Mouse (Mus musculus) forebrain, embryonic 16.5 days (tissue): ENCODE measurements around the gene Cldnd2. TPM values are rescaled to one million over a fixed set of nuclear protein-coding genes. Genes with fewer than 3 reads are reported as not detected.

Experiments used
- ATAC-seq: fragments of 200-750 bp; cut with Nextera tagmentation; 2 replicates; pipeline ENCODE4 v1.8.0; 2017; ENCODE audit warnings: mild to moderate bottlenecking, moderate library complexity
- H3K27ac ChIP-seq: fragments of 300-500 bp; sonication (generic); 2 replicates; pipeline ENCODE4 v1.5.1; 2014; ENCODE audit warnings: low read length, control low read depth
- H3K27me3 ChIP-seq: fragments of 300-500 bp; sonication (generic); replicated peaks from 2 replicates; pipeline ENCODE4 v1.6.1; 2014; ENCODE audit warnings: low read length; ENCODE audit not compliant: control insufficient read depth, insufficient read depth
- H3K36me3 ChIP-seq: fragments of 300-500 bp; sonication (generic); 2 replicates; pipeline ENCODE4 v1.6.1; 2014; ENCODE audit not compliant: control insufficient read depth, insufficient read depth
- H3K4me1 ChIP-seq: fragments of 300-500 bp; sonication (generic); replicated peaks from 2 replicates; pipeline ENCODE4 v1.6.1; 2014; ENCODE audit warnings: low read length; ENCODE audit not compliant: control insufficient read depth, insufficient read depth
- H3K4me2 ChIP-seq: fragments of 300-500 bp; sonication (generic); 2 replicates; pipeline ENCODE4 v1.6.1; 2014; ENCODE audit warnings: mild to moderate bottlenecking, low read length, control low read depth
- H3K4me3 ChIP-seq: fragments of 300-500 bp; sonication (generic); replicated peaks from 2 replicates; pipeline ENCODE4 v1.5.1; 2014; ENCODE audit warnings: mild to moderate bottlenecking, low read length, control low read depth
- H3K9ac ChIP-seq: fragments of 300-500 bp; sonication (generic); replicated peaks from 2 replicates; pipeline ENCODE4 v1.6.1; 2014; ENCODE audit warnings: low read depth, low read length, control low read depth
- H3K9me3 ChIP-seq: fragments of 300-500 bp; sonication (generic); 2 replicates; pipeline ENCODE4 v1.6.1; 2016; ENCODE audit warnings: low read length; ENCODE audit not compliant: control insufficient read depth
- WGBS: fragments of 180-500 bp; shearing (Covaris S2); extraction: QIAGEN DNeasy Blood & Tissue Kit; methylation state at CpG from one replicate; pipeline ENCODE4 v1.1.7; 2014; 5-methylcytosine and 5-hydroxymethylcytosine counted together
- microRNA-seq: library from miRNA; unstranded; fragments of <30 nt; microRNA quantifications from one replicate; pipeline ENCODE4, GENCODE M21; 2017
- polyA plus RNA-seq: library from polyadenylated mRNA; unstranded; fragments of >200 nt; fragmentation: Nextera tagmentation; extraction: Ambion mirVana; gene quantifications from 2 replicates; pipeline ENCODE4 v1.2.1, GENCODE M21; 2015

Cldnd2 gene
- polyA plus RNA-seq, 1 experiment from 2014 or later = not detected

DNA sequence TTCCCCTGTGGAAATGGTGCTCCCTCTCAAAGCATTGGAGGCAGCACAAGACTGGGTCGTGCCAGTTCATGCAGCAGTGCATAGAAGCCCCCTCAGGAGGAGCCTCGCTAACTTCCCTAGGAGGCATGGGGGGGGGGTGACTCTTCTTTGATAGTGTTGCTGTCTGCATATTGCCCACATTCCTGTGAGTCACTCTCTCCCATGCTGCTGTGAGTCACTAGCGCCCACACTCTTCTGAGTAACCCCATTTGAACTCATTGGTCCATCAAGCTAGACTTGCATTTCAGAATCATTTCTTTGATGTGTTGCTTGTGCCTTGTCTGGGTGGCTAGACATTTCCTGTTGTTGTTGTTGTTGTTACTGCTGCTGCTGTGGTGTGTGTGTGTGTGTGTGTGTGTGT is 40.6 kb downstream of the Cldnd2 start:
- no peak overlapping the region for H3K4me2 ChIP-seq
- H3K36me3 ChIP-seq = peaks cover 2% of the 10 kb centered on the region; the same call in 1 of the 2 replicates
- H3K4me1 ChIP-seq = peaks cover 8% of the 10 kb centered on the region
- H3K27me3 ChIP-seq = no peaks in the 10 kb centered on the region
- H3K9ac ChIP-seq = no peak overlapping the region
- H3K4me3 ChIP-seq = no peak overlapping the region
- WGBS = 58% methylated on average over 3 of the region's 3 CpGs
- ATAC-seq = no peak
- H3K9me3 ChIP-seq = no peaks in the 10 kb centered on the region
- no peak overlapping the region for H3K27ac ChIP-seq

DNA sequence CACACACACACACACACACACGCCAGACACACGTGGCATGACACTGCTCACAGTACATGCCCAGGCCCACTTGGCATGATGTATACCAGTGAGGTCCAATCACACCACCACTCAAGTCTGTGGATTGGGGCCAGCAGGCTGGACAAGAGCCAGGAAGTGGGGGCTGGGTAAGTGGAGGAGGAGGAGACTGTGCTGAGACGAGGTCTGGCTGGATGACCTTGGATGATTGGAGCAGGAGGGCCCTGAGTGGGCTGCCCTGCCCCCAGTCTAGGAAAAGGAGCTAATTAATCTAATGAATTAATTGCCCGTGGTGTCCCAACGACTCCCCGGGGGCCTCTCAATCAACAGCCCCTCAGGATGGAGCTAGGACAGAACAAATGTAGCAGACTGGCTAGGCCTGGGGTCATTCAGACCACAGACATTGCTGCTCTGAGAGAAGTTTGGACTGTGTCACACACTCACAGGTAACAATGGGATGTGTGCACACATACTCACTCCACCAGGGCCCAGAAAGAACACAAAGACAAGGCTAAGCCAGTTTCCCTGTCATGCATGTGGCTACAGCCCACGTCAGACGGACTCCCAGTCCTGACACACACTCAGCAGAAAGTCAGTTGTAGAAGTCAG is 41.6 kb downstream of the Cldnd2 start:
- WGBS = 20% methylated on average over 8 of the region's 8 CpGs
- no peak overlapping the region for H3K4me2 ChIP-seq
- H3K27ac ChIP-seq = no peak overlapping the region
- peaks cover 8% of the 10 kb centered on the region for H3K4me1 ChIP-seq
- no peak overlapping the region for H3K4me3 ChIP-seq
- no peak overlapping the region for H3K9ac ChIP-seq
- H3K9me3 ChIP-seq = no peaks in the 10 kb centered on the region
- peak; percentile 49 for ATAC-seq
- no peaks in the 10 kb centered on the region for H3K27me3 ChIP-seq
- H3K36me3 ChIP-seq = peaks cover 2% of the 10 kb centered on the region; the same call in 1 of the 2 replicates

DNA sequence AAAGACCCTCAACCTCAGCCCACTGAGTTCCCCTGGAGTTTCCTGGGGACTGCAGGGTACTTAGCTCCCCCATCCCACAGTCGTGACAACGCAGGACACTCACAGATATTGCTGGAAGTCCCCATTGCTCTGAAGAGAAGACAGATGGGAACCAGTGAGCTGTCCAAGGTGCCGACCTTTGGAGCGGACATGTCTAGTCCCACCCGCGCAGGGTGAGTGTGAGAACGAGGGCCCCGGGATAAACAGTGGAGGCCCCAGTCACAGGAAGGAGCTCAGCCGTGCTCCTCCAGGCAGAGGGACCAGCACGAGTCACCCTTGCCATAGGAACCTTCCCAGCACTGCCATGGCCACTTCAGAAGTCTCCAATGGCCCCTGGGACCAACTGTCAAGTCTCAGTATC is 42.7 kb downstream of the Cldnd2 start:
- Histone ChIP-seq H3K9ac (no peak overlapping the region), H3K4me3 (no peak overlapping the region), H3K4me2 (no peak overlapping the region), H3K4me1 (peaks cover 11% of the 10 kb centered on the region), H3K27me3 (no peaks in the 10 kb centered on the region), H3K9me3 (no peaks in the 10 kb centered on the region), H3K27ac (no peak overlapping the region), H3K36me3 (peaks cover 2% of the 10 kb centered on the region; the same call in 1 of the 2 replicates)
- ATAC-seq = no peak
- WGBS = 18% methylated on average over 10 of the region's 10 CpGs

DNA sequence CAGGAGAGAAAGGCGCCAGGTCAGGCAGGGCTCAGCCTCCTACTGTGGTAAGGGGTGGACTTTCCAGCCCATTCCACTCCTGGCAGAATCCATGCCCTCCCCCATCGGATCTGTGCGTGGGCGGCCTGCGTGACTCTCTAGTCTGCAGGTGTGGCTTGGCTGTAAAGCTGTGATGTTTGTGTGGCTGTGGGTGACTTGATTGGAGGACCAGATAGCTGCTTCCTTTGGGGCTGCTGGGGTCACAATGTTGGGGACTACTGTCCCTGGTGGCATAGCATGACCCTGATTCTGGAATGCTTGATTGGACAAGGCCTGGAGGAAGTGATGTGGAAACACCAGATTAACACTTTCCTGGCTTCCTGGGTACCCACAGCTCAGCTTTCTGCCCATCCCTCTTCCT is 48.1 kb downstream of the Cldnd2 start:
- H3K4me2 ChIP-seq = peak overlapping the region; percentile 77
- 39% methylated on average over 5 of the region's 5 CpGs for WGBS
- H3K9ac ChIP-seq = no peak overlapping the region
- H3K4me1 ChIP-seq = peaks cover 16% of the 10 kb centered on the region
- H3K4me3 ChIP-seq = peak overlapping the region; percentile 62; the same call in 1 of the 2 replicates
- H3K27me3 ChIP-seq = no peaks in the 10 kb centered on the region
- no peak overlapping the region for H3K27ac ChIP-seq
- no peak for ATAC-seq
- H3K9me3 ChIP-seq = no peaks in the 10 kb centered on the region
- H3K36me3 ChIP-seq = no peaks in the 10 kb centered on the region

DNA sequence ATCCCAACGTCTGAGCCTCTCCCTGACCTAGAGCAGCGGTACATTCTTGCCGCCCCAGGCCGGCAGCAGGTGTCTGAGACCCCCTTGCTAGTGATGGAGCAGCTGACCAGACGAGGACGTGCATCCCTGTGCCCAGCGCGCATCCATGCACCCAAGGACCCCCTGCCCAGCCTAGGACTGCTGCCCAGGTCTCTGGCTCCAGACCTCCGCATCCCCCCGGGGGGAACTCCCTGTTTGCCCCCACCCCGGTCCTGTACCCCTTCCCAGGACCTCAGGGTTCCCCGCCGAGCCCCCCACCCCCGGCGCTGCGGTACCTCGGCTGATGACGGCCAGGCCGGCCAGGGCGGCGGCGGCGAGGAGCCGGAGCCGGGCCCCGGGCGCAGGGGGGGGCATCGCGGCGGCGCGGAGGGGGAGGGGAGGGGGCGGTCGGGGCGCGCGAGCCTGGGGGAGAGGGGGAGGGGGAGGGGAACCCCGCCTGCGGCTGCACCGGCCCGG is 49.1 kb downstream of the Cldnd2 start, which contains the start of gene Iglon5:
Iglon5 (minus strand) TSS at position 445 of the 495 bp plus-strand sequence.
- H3K4me2 ChIP-seq = peak within 1 kb of the TSS; percentile 77
- H3K9ac ChIP-seq = peak within 1 kb of the TSS; percentile 93
- H3K4me1 ChIP-seq = peaks cover 16% of the 10 kb centered on the region
- no peaks in the 10 kb centered on the region for H3K9me3 ChIP-seq
- no peaks in the 10 kb centered on the region for H3K27me3 ChIP-seq
- 3% methylated on average over 17 of the region's 41 CpGs for WGBS
- H3K4me3 ChIP-seq = peak within 1 kb of the TSS; percentile 62
- peak within 1 kb of the TSS; percentile 81 for H3K27ac ChIP-seq
- no peaks in the 10 kb centered on the region for H3K36me3 ChIP-seq
- peak; percentile 51 for ATAC-seq

DNA sequence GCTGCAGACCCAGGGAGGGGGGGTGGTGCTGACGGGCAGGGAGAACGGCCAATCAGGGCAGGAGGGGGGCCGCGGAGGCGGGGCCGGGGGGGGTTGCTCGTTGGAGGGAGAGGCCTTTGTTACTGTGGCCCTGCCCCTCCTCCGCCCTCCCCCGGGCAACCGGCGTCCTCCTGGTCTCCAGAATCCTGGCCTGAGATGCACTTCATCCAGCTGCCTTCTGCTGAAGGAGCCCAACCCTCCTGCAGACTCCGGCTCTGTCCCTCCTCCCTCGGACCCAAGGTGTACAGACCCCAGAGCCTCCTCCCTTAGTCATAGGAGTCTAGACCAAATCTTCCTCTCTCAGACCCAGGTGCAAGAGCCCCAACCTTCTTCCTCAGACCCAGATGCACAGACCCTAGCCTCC is 49.6 kb downstream of the Cldnd2 start:
- H3K4me1 ChIP-seq = peaks cover 16% of the 10 kb centered on the region
- peak; percentile 87 for ATAC-seq
- 0% methylated on average over 8 of the region's 13 CpGs for WGBS
- peak overlapping the region; percentile 62 for H3K4me3 ChIP-seq
- peak overlapping the region; percentile 79 for H3K27ac ChIP-seq
- no peaks in the 10 kb centered on the region for H3K27me3 ChIP-seq
- H3K9ac ChIP-seq = peak overlapping the region; percentile 93
- H3K9me3 ChIP-seq = no peaks in the 10 kb centered on the region
- no peaks in the 10 kb centered on the region for H3K36me3 ChIP-seq
- H3K4me2 ChIP-seq = peak overlapping the region; percentile 77

DNA sequence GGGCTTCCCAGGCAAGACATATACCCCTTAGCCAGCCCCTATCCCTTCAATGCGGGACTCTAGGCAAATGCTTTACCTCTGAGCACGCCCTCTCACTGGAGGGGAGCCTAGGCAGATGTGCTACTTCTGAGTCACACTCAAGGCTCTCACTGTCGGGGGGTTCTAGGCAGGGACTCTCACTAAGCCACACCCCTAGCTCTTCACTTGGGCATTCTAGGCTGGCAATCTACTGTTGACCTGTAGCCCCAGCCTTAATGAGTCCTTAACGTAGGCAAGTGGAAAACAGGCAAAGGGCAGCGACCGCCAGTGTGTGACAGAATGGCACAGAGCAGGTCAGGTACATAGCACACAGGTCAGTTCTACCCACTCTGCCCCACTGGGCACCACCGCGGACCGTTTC is 50.3 kb downstream of the Cldnd2 start:
- no peak overlapping the region for H3K9ac ChIP-seq
- peaks cover 16% of the 10 kb centered on the region for H3K4me1 ChIP-seq
- H3K4me2 ChIP-seq = peak overlapping the region; percentile 77; the same call in 1 of the 2 replicates
- H3K36me3 ChIP-seq = no peaks in the 10 kb centered on the region
- 77% methylated on average over 9 of the region's 9 CpGs for WGBS
- no peak overlapping the region for H3K27ac ChIP-seq
- ATAC-seq = peak; percentile 8; the same call in 1 of the 2 replicates
- 0 out of 2 replicates have a peak, but pooled peaks cover 3% of the 10 kb centered on the region for H3K27me3 ChIP-seq
- no peak overlapping the region for H3K4me3 ChIP-seq
- no peaks in the 10 kb centered on the region for H3K9me3 ChIP-seq

Small RNAs within 50 kb of the gene (microRNA-seq; reads per million reads assigned to microRNA genes)
- gene Mir7051 = not detected

Other genes starting within 250 kb of the Cldnd2 start
- 22.0 and 22.5 TPM in 2 replicates for gene Zfp715, start 127.5 kb upstream of the Cldnd2 start, polyA plus RNA-seq
- gene Siglecf, start 89.4 kb upstream of the Cldnd2 start, polyA plus RNA-seq = 0.22 TPM in 1 of 2 replicates, not detected in the other
- not detected in 2 replicates for gene Siglecg, start 32.6 kb upstream of the Cldnd2 start, polyA plus RNA-seq
- not detected in 2 replicates for gene Lim2, start 13.1 kb upstream of the Cldnd2 start, polyA plus RNA-seq
- gene Nkg7, start 3.7 kb upstream of the Cldnd2 start, polyA plus RNA-seq = not detected in 2 replicates
- gene Etfb, start 3.3 kb downstream of the Cldnd2 start, polyA plus RNA-seq = 123 and 127 TPM in 2 replicates
- gene Gm45233, start 3.3 kb downstream of the Cldnd2 start, polyA plus RNA-seq = 0.42 TPM in 1 of 2 replicates, not detected in the other
- gene Vsig10l, start 22.4 kb downstream of the Cldnd2 start, polyA plus RNA-seq = 5.5 and 7.3 TPM in 2 replicates
- gene Iglon5, start 49.3 kb downstream of the Cldnd2 start, polyA plus RNA-seq = 4.3 and 4.5 TPM in 2 replicates
- gene 4931406B18Rik, start 65.2 kb downstream of the Cldnd2 start, polyA plus RNA-seq = not detected in 2 replicates
- 0.92 and 1.9 TPM in 2 replicates for gene Cd33, start 103.6 kb downstream of the Cldnd2 start, polyA plus RNA-seq
- 12.5 TPM in 2 replicates for gene Zfp658, start 121.5 kb downstream of the Cldnd2 start, polyA plus RNA-seq
- 18.5 and 20.9 TPM in 2 replicates for gene Zfp719, start 138.8 kb downstream of the Cldnd2 start, polyA plus RNA-seq
- 0.23 and 0.26 TPM in 2 replicates for gene Zfp819, start 166.4 kb downstream of the Cldnd2 start, polyA plus RNA-seq
- not detected in 2 replicates for gene Ceacam18, start 193.9 kb downstream of the Cldnd2 start, polyA plus RNA-seq
- 0.12 and 0.29 TPM in 2 replicates for gene Siglece, start 219.4 kb downstream of the Cldnd2 start, polyA plus RNA-seq
- gene Ctu1, start 231.2 kb downstream of the Cldnd2 start, polyA plus RNA-seq = 29.3 and 31.9 TPM in 2 replicates
- gene Klk14, start 249.6 kb downstream of the Cldnd2 start, polyA plus RNA-seq = not detected in 2 replicates